1 mouse cellular context compared by ENCODE assay signal in the genomic region with DNA sequence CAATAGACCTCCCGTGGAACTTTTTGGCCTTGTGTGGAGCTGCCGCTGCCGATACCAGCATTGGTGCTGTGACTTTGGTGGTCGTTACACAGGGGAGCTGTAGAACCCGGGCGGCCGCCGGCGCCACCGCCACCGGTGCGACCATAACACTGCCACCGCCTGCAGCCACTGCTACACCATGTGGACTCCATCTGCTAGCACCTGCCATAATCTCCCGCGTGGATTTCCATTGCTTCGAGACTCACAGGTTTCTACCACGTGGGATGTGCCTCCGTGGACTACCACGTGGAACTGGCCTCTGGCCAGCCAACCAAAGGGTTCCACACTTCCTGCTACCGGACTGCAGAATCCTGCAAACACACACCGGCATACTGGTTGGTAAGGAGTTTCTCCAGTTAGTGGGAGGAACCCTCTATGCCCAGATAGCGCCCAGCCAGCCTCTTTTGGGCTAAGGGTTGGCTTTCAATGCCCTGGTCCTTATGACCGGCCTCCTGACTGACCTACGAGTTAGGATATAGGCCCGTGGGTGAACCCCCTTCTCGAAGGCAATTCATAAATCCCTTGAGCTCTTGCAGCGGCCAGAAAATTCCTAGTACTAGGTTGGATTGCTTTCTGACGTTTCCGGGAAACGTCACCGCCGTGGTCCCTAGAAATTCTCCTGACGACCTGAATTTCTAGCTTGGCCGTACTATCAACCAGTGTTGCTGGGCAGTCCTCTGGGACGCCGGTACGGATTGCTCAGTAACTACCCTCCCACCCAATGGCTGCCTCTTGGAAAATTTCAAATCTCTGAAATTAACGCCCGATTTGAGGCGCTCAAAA.
TF ChIP-seq lines count a peak whose summit lies in the region.

No protein-coding gene starts in this region.

TF ChIP-seq in MEL, 35 proteins besides CTCF, POLR2A, EP300 and RAD21 (continued from another document):
- TF ChIP-seq SIN3A (IDR thresholded peaks at IDR 0.05; ENCODE audit: low read length): no peak; the same call in 1 of the 2 replicates
